Mouse (Mus musculus): ENCODE results near the gene Hp1bp3.

Gene Hp1bp3

GRCm38 (mm10) chr4:138222396-138222795, 6.3 kb downstream of the Hp1bp3 start:
- DNase-seq (ENCODE audit: extremely low spot score), result no peak

- DNase-seq (ENCODE audit: extremely low spot score), result no peak
Observed at GRCm38 (mm10) chr4:138223623-138224022, 7.5 kb downstream of the Hp1bp3 start.

DNA sequence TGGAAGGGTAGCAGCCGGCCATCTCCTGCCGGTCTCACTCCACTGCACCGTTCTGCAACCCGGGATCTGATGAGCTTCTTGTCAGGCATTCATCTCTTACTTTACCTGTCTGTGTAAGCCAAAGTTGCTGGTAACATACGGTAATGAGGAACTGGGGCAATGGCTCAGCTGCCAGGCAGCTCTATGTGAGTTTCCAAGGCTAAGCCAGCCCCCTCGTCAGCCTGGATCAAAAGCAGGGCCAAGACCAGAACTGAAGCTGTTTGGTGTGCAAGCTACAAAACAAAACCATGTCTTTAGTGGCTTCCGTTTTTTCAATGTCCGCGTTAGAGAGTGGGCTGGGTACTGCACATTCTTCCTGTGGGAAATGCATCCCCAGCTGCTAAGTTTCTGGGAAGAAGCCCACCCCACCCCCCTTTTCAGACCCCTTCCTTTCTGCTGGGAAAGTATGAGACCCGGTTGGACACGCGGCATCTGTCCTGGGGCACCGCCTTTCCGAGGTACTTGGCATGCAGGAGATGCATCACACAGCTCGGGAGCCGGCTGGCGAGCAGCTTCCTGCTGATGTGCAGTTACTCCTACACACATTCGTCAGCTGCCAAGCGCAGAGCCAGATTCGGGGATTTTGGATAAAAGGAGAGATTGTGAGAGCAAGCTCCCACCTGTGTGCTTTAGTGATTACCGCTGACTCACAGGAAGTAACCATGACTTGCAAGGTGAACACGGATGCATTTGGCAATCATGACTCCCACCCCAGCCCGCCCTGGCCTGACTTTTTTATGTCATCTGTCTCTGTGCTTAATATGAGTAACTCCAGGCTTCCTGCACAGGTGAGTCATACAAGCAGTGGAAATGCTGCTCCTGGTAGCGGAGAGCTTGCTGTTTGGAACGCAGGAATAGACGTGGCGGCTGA, 30.9 kb downstream of the Hp1bp3 start:
- DNase-seq (ENCODE audit: extremely low spot score), result no peak

GRCm38 (mm10) chr4:138250088-138250960, 34.2 kb downstream of the Hp1bp3 start, which contains the start of the genes Sh2d5 and Kif17:
Gene Sh2d5 (plus strand): TSS chr4:138250403.
Gene Kif17 (plus strand): TSS chr4:138250435.
- DNase-seq (ENCODE audit: extremely low spot score), result peak; percentile 86

- DNase-seq (ENCODE audit: extremely low spot score), result peak; percentile 74
Observed at GRCm38 (mm10) chr4:138251819-138252218, 35.7 kb downstream of the Hp1bp3 start.

- no peak for DNase-seq (ENCODE audit: extremely low spot score)
Observed at GRCm38 (mm10) chr4:138252231-138252630, 36.1 kb downstream of the Hp1bp3 start.

DNA sequence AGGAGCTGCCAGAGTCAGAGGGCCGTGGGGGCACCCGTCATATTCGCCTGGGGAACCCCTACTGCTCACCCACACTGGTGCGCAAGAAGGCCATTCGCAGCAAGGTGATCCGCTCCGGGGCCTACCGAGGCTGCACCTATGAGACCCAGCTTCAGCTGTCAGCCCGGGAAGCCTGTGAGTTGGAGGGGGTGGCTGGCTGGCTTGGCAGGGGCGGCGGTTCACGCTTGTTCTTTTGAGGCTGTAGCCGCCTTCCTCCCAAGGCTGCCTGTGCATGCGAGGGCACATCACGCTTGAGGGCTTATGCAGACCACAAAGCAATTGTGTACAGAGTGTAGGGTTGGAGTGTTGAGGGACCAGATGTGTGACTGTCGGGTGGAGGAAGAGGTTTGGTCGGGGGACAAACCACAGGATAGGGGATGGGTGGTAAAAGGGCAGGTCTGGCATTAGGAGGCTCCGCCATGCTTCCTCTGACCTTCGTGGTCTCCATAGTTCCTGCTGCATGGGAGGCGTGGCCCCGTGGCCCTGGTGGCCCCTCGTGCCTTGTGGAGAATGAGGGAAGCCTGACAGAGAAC, 41.1 kb downstream of the Hp1bp3 start:
- no peak for DNase-seq (ENCODE audit: extremely low spot score)

DNA sequence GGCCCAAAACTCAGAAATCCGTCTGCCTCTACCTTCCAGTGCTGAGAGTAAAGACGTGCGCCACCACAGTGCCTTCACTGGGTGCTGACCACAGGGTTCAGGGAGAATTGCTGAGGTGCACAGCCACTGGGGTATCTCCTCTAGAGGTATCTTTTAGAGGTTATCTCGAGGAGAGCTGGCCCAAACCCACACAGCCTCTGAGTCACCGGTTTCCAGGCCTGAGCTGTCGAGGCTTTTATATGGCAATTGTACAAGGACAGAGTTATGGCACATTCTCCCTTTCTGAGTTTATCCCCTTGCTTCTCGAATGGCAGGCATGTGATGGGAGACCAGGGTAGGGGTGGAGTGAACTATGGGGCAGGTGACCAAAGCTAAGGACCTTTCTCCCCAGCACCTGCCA, 42.6 kb downstream of the Hp1bp3 start:
- no peak for DNase-seq (ENCODE audit: extremely low spot score)

DNA sequence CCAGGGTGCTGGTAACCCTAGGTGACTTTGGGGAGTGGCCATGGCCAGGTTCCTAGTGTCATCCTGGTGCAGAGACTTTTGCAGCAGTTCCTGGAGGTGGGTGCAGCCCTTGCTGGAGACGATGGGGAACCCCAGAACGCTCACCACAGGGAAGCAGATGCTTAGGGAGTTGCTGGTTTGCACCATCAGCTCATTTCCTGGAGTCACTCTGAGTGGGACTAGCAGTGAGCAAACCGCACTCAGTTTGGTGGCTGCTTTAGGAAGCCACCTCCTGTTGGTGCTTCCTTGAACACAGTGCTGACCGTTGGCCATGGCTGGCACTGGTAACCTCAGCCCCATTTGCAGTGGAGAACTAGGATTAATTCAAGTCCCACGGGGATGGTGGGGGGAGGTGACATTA, 43.4 kb downstream of the Hp1bp3 start:
- DNase-seq (ENCODE audit: extremely low spot score), result no peak

DNA sequence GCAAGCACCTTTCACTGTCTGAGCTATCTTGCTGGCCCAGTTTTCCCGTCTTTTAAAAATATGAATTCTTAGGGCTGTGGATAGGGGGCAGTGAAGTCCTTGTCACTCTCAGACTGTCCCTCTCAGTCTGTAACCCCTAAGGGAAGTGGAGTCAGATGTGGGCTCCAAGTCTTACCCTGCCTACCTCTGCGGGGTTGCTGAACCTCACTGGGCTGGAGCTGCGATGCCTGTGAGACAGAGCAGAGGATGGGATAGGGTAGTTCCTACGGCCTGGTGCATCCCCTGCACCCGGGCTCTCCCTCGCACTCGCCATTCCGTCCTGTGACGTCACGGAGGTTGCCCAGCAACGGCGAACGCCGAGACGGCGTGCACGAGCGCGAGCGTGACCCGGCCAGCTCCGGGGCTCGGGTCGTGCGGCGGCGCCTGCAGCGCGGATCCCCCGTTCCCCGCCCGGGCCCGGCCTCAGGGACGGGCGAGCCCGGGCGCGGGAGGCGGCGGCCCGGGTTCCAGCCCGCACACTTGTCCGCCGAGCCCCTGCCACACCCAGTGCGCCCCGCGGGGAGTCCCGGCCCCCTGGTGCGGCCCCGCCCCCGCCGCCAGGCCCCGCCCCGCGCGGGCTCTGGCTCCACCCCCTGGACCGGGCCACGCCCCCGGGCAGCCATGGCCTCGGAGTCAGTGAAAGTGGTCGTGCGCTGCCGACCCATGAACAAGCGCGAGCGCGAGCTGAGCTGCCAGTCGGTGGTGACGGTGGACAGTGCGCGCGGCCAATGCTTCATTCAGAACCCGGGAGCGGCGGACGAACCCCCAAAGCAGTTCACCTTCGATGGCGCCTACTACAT, 46.0 kb downstream of the Hp1bp3 start:
- peak; percentile 94 for DNase-seq (ENCODE audit: extremely low spot score)

- no peak for DNase-seq (ENCODE audit: extremely low spot score)
Observed at GRCm38 (mm10) chr4:138267869-138268268, 51.8 kb downstream of the Hp1bp3 start.

GRCm38 (mm10) chr4:138272011-138272997, 56.2 kb downstream of the Hp1bp3 start:
- no peak for DNase-seq (ENCODE audit: extremely low spot score)

GRCm38 (mm10) chr4:138278346-138278745, 62.2 kb downstream of the Hp1bp3 start:
- DNase-seq (ENCODE audit: extremely low spot score), result no peak

GRCm38 (mm10) chr4:138282834-138283233, 66.7 kb downstream of the Hp1bp3 start:
- peak; percentile 72 for DNase-seq (ENCODE audit: extremely low spot score)

DNA sequence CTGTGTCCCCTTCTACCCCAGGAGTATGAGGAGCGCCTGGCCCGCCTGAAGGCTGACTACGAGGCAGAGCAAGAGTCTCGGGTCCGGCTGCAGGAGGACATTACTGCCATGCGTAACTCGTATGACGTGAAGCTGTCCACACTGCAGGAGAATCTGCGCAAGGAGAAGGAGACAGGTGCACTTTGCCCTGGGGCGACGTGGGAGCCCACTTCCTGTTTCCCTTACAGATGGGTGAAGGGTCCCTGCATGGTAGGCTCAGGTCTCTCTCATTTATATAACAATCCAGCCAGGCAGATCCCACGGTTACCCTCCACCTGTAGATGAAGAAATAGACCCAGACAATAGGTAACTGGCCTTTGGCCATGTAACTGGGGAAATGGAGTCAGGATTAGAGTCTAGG, 70.3 kb downstream of the Hp1bp3 start:
- no peak for DNase-seq (ENCODE audit: extremely low spot score)

- no peak for DNase-seq (ENCODE audit: extremely low spot score)
Observed at GRCm38 (mm10) chr4:138288691-138289090, 72.6 kb downstream of the Hp1bp3 start.

GRCm38 (mm10) chr4:138292028-138292427, 75.9 kb downstream of the Hp1bp3 start:
- DNase-seq (ENCODE audit: extremely low spot score), result no peak

DNA sequence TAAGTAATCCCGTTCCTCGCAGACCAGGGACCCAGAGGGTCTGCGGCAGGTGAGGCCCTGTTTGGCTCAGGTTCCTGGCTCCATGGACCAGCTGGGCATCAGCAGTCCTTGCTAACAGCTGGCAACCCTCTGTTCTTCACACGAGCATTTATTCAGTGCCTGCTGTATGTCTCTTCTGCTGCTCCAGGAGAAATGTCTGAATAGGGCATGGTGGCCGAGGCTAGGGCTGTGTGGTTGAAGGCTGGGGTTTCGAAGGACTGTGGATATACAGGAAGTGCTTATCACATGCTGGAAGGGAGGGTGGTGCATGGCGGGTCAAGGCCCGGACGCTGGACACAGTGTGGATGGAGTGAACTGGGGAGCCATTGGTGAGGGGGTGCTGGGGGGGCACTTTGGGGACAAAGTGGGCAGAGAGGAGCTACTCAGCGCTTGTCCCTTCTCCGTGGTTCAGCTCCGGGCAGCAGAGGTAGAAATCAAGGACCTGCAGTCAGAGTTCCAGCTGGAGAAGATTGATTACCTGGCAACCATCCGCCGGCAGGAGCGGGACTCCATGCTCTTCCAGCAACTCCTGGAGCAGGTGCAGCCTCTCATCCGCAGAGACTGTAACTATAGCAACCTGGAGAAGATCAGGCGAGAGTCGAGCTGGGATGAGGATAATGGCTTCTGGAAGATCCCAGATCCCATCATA, 77.3 kb downstream of the Hp1bp3 start:
- DNase-seq (ENCODE audit: extremely low spot score), result no peak

- DNase-seq (ENCODE audit: extremely low spot score), result no peak
Observed at GRCm38 (mm10) chr4:138293949-138294550, 78.0 kb downstream of the Hp1bp3 start.
